Mouse (Mus musculus): Measurements from ENCODE around the gene Pheta1. TPM values are rescaled to one million over a fixed set of nuclear protein-coding genes. Genes with fewer than 3 reads are reported as not detected.

Pheta1 gene
- total RNA-seq (2022): 1 to 10 TPM; 5.0 to 5.7 (median 5.2) TPM

- DNase-seq (ENCODE audit: low spot score in 2 of 2): peak; percentile 82 to 89
Measured at GRCm38 (mm10) chr5:121848743-121849142, at the start of gene Pheta1. Gene Pheta1, plus strand, starts transcription at chr5:121848984.

GRCm38 (mm10) chr5:121807186-121807585 is 41.6 kb upstream of the Pheta1 start:
- DNase-seq (ENCODE audit: low spot score in 2 of 2): no peak

DNA sequence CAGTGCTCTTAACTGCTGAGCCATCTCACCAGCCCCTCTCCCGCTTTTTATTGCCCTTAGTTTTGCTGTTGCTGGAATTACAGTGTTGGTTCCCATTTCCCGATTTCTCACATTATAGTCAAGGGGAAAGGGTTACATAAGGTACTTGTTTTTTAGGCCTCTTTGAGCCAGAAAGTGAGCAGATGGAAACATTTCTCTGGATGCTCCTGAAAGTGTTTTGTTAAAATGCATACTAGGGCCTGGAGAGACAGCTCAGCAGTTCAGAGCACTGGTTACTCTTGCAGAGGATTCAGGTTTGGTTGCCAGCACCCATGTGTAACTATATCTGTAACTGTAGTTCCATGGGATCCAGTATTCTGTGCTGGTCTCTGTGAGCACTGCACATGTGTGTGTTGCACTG is 40.6 kb upstream of the Pheta1 start:
- no peak for DNase-seq (ENCODE audit: low spot score in 2 of 2)

GRCm38 (mm10) chr5:121809667-121810224 is 39.0 kb upstream of the Pheta1 start:
- no peak for DNase-seq (ENCODE audit: low spot score in 2 of 2)

DNA sequence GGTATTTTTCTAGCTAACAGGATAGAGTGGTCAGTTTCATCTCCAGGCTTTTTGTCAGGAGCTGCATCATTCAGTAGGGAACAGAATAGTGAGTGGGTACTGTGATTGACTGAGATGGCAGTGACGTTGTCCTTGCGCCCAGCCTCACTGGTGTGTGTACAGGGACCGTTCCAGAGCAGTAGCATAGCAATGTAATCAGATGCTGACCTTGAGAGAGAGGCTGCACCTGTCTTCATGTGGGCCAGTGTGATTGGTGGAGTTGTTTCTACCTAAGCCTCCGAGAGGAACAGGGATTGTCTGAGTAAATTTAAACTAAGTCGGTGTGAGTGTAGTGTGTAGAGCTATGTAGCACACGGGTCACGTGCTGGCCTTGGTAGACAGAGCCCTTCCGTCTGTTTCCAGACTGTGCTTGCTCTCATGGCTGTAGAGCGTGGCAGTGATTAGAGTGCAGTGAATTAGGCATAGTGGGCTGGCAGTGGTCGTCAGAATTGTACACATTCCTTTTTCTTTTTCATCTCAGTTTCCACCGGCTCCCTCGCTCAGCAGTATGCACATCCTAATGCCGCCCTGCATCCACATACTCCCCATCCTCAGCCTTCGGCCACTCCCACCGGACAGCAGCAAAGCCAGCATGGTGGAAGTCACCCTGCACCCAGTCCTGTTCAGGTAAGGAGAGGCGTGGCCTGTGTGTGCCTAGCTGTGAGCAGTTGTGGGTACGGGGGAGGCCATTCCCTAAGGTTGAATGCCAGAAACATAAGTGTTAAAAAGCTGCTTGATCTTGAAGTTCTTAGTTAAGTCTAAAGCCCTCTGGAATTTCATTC is 38.2 kb upstream of the Pheta1 start:
- DNase-seq (ENCODE audit: low spot score in 2 of 2): no peak

GRCm38 (mm10) chr5:121811485-121811931 is 37.3 kb upstream of the Pheta1 start:
- no peak for DNase-seq (ENCODE audit: low spot score in 2 of 2)

DNA sequence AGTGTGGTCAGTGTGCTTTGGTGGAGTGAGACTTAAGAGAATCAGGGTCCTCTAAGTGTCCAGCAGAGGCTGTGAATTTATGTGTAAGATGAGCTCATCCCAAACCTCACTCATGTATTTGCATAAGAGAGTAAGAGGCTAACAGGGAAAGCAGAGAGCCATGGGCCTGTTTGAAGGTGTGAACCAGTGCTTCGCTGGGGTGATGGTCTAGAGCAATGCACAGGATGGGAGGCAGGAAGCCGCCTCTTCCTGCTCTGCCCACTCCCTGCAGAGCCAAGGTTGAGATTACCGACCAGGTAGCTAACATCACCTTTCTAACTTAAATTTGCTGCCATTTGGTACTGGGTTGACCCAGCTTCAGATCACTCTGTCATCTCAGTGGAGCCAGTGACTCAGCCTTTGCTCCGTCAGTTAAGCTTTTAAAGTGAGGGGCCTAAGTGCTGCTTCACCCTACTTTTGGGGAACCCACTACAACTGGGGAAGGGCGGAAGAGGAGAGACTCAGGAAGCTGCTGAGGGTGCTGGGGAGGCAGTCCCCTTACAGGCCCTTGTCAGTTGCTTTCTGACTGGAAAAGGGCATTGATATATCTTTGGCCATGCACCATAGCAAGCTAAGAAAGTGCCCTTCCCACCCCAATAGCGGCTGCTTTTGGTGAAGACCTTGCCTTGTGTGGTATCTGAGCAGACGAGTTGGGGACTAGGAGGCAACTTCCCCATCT is 36.1 kb upstream of the Pheta1 start:
- DNase-seq (ENCODE audit: low spot score in 2 of 2): no peak

DNA sequence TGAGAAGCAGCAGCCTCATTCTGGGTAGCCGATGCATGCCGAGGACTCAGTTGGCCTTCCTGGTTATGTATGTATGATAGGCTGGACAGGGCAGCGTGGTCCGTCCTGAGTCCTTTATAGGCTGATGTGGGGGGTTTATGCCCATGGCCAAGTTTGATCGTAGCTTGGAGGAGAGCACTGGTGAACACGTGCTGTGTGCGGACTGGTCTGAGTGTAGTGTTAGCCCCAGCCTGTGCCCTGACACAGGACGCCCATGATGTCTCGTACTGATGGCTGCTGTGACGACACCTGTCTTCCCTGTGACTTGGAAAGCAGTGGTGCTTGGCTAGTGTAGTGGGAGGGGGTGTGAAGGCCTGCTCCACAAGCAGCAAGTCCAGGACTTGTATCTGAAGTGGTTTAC is 35.0 kb upstream of the Pheta1 start:
- DNase-seq (ENCODE audit: low spot score in 2 of 2): no peak

DNA sequence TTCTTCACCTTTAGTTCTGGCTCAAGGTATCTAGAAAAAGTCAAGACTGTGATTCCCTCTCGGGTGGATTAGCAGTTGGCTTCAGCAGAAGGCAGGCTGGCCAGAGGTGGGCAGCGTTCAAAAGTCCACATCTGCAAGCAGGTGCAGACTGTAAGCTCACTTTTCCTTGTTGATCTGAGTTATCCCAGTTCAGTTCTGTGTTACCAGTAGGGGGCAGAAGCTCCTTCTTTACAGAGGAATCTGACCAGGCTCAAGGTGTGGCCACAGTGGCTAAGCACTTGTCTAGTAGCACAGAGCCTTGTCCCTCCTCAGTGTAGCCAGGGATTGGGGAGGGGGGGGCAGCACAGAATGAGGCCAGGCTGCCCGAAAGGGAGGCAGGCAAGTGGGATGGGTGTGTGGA is 33.7 kb upstream of the Pheta1 start:
- no peak for DNase-seq (ENCODE audit: low spot score in 2 of 2)

- no peak for DNase-seq (ENCODE audit: low spot score in 2 of 2)
Measured at GRCm38 (mm10) chr5:121815867-121816380, 32.9 kb upstream of the Pheta1 start.

GRCm38 (mm10) chr5:121816611-121817010 is 32.2 kb upstream of the Pheta1 start:
- DNase-seq (ENCODE audit: low spot score in 2 of 2): no peak

GRCm38 (mm10) chr5:121817551-121817950 is 31.2 kb upstream of the Pheta1 start:
- DNase-seq (ENCODE audit: low spot score in 2 of 2): no peak

GRCm38 (mm10) chr5:121818401-121818800 is 30.4 kb upstream of the Pheta1 start:
- DNase-seq (ENCODE audit: low spot score in 2 of 2): no peak

DNA sequence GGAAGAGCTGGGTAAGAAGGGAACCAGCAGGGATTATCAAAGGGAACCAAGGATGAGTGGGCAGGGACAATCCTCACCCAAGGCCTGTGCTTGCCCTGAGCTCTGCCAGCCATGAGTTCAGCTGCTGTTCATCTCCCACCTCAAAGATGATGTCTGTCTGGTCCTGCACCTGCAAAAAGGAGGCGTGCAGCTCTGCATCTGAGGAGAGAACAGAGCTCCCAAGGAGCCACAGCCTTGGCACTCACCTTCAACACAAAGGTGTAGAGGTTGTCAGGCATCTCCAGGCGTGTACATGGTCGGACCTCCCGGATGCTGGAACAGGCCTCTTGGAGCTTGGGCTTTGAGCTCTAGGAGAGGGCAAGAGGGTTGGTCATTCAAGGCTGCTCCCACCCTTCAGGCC is 29.9 kb upstream of the Pheta1 start:
- no peak for DNase-seq (ENCODE audit: low spot score in 2 of 2)

- no peak for DNase-seq (ENCODE audit: low spot score in 2 of 2)
Measured at GRCm38 (mm10) chr5:121819559-121819958, 29.2 kb upstream of the Pheta1 start.

- no peak for DNase-seq (ENCODE audit: low spot score in 2 of 2)
Measured at GRCm38 (mm10) chr5:121820161-121820560, 28.6 kb upstream of the Pheta1 start.

DNA sequence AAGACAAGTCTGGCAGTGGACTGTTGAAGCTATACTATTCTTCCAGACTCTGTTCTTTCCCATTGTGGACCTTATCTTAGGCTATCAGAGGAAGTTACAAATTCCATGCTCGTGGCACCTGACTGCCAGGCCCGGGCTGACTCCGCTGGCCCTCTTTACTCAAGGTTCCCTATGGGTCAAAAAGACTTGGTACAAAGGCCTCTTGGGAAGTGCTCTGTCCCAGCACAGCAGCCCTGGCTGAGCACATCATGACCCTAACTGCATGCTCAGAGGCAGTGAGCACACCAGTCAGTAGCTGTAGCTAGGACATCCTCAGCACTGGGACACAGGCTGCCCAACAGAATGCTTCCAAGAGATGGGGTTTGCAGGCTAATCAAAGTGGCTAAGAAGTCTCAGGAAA is 28.1 kb upstream of the Pheta1 start:
- no peak for DNase-seq (ENCODE audit: low spot score in 2 of 2)

- DNase-seq (ENCODE audit: low spot score in 2 of 2): no peak
Measured at GRCm38 (mm10) chr5:121821116-121821515, 27.7 kb upstream of the Pheta1 start.

DNA sequence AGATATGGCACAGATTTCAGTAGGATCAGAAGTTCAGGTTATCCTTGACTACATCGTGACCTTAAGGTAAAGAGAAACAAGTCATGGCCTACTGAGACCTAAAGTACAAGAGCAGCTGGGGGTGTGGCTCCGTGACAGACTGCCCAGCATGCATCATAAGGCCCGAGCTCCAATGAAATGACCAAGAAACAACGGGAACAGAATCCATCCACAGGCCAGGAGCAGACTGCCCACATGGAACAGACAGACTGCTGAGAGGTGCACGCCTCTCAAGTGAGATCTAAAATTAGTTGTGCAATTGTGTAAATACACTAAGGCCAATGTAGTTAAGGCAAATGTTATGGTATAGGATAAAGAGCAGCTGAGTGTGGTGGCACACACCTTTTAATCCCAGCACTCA is 27.2 kb upstream of the Pheta1 start:
- DNase-seq (ENCODE audit: low spot score in 2 of 2): no peak

GRCm38 (mm10) chr5:121822786-121823505 is 25.8 kb upstream of the Pheta1 start:
- no peak for DNase-seq (ENCODE audit: low spot score in 2 of 2)

DNA sequence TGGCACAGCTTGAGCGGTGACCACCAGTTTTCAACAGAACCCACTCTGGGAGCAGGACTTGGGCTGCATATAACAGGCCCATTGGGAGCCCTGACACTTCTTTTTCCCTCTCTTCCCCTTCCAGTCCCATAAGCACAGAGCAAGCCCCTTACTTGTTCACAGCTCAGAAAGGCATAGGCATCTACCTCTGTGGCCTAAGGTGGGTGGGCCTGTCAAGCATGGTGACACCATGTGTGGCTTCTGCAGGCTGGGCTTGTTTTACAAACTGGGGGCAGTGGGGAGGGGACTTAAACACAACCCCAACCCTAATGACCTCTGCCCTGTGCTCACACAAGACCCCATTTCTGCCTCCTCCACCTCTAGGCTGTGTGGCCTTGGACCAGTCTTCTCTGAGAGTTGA is 25.1 kb upstream of the Pheta1 start:
- DNase-seq (ENCODE audit: low spot score in 2 of 2): no peak

DNA sequence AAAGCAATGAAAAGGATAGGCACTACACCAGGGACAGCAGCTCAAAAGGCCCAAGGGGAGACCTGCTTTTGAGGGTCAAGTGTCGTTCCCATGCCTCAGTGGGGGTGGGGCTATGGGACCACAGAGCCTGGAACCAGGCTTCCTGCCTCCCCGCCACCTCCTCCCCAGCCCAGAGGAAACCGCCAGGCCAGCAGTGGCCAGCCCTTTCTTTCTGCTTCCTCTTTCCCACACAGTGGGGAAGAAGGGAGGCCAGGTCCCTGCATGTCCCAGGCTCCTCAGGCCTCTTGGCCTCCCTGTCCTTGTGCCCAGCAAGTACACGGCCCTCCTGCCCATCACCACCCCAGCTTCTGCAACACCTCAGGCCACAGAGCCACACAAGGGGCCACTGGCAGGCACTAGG is 24.7 kb upstream of the Pheta1 start:
- no peak for DNase-seq (ENCODE audit: low spot score in 2 of 2)
